Mouse (Mus musculus) kidney, adult 10 weeks (tissue): ENCODE measurements around the gene Camk1. TPM values are rescaled to one million over a fixed set of nuclear protein-coding genes. Genes with fewer than 3 reads are reported as not detected.

Experiments used
- polyA plus RNA-seq: library from polyadenylated mRNA; stranded (reverse); fragments of 350-450 nt; fragmentation: Illumina TruSeq; extraction: RNeasy Lipid Tissue Mini Kit (QIAGEN cat#74804); gene quantifications from one replicate; pipeline ENCODE4 v1.2.3, GENCODE M21; 2014; ENCODE audit warnings: low read depth, low replicate concordance

The Camk1 gene
- 22.2 TPM for polyA plus RNA-seq

DNA sequence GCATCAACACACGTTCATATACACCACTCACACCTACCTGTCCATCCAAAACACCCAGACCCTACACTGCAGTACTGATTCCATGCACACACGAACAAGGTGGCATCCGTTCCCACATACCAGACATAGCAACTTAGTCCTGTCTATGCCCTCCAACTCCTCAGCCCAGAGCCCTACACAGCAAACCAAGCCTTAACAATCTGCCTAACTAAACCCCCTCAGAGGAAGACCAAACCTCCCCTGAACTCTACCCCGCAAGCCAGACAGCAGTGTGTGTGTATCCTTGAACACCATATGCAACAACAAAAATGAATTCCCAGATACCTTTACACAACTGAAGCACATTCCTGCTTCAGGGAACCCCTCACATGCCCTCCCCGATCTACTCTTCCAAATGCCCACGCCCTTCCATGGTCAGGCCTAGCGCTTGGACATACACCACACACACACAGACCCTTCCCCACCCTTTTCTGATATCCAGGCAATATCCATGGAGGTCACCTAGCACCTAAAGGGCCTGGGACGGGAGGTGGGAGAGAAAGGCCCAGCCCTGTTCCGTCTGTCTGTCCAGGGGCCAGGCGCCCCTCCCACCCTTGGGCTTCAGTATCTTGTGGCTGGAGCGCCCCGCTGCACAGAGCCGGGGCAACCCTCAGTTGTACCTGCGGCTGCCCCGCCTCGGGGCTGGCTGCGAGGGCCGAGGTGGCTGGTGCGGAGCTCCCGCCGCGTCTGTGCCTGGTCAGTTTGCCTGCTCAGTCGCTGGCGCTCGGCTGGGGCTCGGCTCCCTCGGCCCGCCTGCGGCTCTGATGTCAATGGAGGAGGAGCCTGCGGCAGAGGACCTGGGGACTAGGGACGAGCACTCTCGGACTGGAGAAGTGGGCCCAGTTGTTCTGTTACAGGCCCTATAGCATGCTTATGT lies at the start of gene Camk1:
TSS of gene Camk1 (minus strand) at position 808 of the 916 bp plus-strand sequence.

GRCm38 (mm10) chr6:113388960-113389359 lies 45.2 kb upstream of the Camk1 start, which contains the start of gene Ttll3:
Gene Ttll3 (plus strand): TSS chr6:113389260.

DNA sequence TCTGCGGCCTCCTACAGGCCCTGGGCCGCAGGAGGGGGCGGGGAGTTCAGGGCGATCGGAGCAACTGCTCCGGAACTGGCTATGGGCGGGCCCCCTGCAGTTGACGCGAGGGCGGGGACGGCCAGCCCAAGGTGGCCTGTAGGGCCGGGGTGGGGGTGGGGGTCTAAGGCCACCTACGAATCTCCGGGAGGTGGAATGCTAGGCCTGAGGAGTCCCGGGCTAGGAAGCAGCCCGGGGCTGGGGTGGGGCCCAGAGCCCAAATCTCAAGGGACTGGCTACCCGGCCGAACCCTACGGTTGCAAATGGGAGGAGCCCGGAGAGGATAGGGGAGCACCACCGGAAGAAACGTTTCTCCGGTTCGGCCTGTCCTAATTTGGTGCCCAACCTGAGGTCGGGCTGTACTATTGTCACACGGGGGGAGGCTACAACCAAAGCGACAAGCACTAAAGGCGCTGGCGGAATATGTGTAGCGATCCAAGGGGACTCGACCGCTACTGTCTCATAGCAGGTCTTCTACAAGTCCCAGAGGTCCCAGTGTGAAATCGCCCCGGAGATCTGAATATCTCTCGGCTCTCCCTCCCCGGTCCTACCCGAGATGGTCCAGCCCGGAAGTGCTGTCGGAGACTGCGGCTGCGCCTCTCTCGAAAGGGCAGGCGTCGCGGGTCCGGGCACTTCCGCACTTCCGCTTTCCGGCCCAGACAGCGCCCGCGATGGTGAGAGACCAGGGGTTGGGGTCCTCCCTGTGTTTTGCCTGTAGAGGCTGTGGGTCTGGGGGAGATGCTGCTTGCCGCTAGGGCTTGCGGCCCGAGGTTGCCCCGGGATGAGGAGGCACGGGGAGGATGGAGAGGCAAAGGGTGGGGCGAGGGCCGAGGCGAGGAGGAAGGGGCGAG lies 34.0 kb upstream of the Camk1 start, which contains the start of the genes Tada3 and Arpc4:
TSS of gene Tada3 (minus strand) at position 388 of the 890 bp plus-strand sequence.
TSS of gene Arpc4 (plus strand) at position 620 of the 890 bp plus-strand sequence.

GRCm38 (mm10) chr6:113326533-113327315 lies 17.1 kb downstream of the Camk1 start, which contains the start of gene Ogg1:
Gene Ogg1 (plus strand): TSS chr6:113326972.

DNA sequence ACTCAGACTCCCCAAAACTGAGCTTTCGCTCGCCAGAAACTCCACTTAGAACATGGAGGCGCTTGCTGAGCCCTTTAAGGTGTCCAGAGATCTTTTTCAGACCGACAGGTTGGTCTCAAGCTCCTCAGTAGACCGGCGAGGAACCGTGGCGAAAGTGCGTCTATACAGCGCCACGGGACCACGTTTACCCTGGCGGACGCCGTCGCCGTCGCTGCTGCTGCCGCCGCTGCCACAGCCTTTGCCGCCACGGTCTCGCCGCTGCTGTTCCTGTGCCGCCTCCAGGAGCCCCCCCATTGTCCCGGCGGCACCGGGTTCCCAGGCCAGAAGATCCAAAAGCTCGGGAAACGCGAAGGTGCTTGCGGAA lies 36.8 kb downstream of the Camk1 start, which contains the start of gene Brpf1:
TSS of gene Brpf1 (plus strand) at position 152 of the 364 bp plus-strand sequence.

Other genes with a start within 250 kb of the Camk1 start
- not detected for gene Lhfpl4, start 148.6 kb downstream of the Camk1 start, polyA plus RNA-seq
- 20.5 TPM for gene Mtmr14, start 106.1 kb downstream of the Camk1 start, polyA plus RNA-seq
- gene Cpne9, start 61.7 kb downstream of the Camk1 start, polyA plus RNA-seq, result not detected
- 2.6 TPM for gene Brpf1, start 36.8 kb downstream of the Camk1 start, polyA plus RNA-seq
- 1.6 TPM for gene Ogg1, start 17.0 kb downstream of the Camk1 start, polyA plus RNA-seq
- gene Tada3, start 33.9 kb upstream of the Camk1 start, polyA plus RNA-seq, result 1.4 TPM
- gene Arpc4, start 34.1 kb upstream of the Camk1 start, polyA plus RNA-seq, result 127 TPM
- 0.32 TPM for gene Ttll3, start 45.3 kb upstream of the Camk1 start, polyA plus RNA-seq
- 0.69 TPM for gene Rpusd3, start 75.4 kb upstream of the Camk1 start, polyA plus RNA-seq
- gene Cidec, start 91.8 kb upstream of the Camk1 start, polyA plus RNA-seq, result 0.24 TPM
- gene Jagn1, start 98.6 kb upstream of the Camk1 start, polyA plus RNA-seq, result 29.4 TPM
- gene Il17re, start 114.5 kb upstream of the Camk1 start, polyA plus RNA-seq, result 4.5 TPM
- gene Il17rc, start 127.4 kb upstream of the Camk1 start, polyA plus RNA-seq, result 6.2 TPM
- gene Creld1, start 139.3 kb upstream of the Camk1 start, polyA plus RNA-seq, result 1.5 TPM
- gene Prrt3, start 157.9 kb upstream of the Camk1 start, polyA plus RNA-seq, result not detected
- 92.6 TPM for gene Emc3, start 187.7 kb upstream of the Camk1 start, polyA plus RNA-seq
- 0.16 TPM for gene Fancd2, start 187.7 kb upstream of the Camk1 start, polyA plus RNA-seq